8 mouse cellular contexts compared by ENCODE assay signal in the genomic region with DNA sequence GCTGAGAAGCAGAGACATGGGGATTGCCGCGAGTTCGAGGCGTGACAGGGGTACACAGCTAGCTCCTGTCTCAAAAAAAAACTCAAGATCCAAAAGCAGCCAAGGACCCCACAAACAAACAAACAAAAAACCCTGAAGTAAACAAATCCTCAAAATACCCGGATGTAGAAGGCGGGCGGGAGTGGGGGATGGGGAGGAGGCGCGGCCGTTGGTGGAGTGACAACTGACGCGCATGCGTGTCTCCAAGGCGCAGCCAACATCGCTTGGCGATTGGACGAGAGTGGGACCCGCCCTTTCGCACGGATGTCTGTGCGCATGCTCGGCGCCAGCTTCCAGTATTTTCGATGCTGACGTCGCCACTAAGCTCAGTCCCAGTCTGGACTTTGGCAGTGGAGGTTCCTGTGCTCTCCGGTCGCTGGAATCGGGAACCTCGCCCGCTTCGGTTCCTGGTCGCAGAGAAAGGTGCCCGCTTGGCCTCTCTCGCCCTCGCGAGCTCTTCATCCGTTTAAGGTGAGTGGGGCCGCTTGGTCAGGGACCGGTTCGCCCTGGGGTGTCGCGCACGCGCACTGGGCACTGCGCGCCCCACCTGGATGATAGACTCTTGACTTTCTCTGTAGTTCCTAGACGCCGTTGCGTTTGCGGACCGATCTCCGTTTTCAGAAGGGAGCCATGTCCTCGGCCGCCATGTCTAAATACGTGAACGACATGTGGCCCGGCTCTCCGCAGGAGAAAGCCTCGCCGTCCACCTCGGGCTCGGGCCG. TPM values are rescaled to one million over a fixed set of nuclear protein-coding genes. Genes with fewer than 3 reads are reported as not detected.
A peak's percentile ranks its signal among the peaks of the same experiment; 100 is the strongest.
DNase-seq lines count a peak whose midpoint lies in the region; ATAC-seq lines count a peak whose summit lies in the region.

A gene (plus strand): TSS at position 335 of the 761 bp plus-strand sequence.

- peak; percentile 97 for ATAC-seq in hindbrain, embryonic 16.5 days

- peak within 1 kb of the TSS; percentile 97 for H3K27ac ChIP-seq in hindbrain, embryonic 16.5 days (ENCODE audit: low read depth, low read length)
- peak within 1 kb of the TSS; percentile 96 for H3K27ac ChIP-seq in macrophage

- H3K4me1 ChIP-seq in hindbrain, embryonic 16.5 days (ENCODE audit: control insufficient read depth, insufficient read depth, low read depth, low read length), result peaks cover 17% of the 10 kb centered on the region

- H3K9ac ChIP-seq in hindbrain, embryonic 16.5 days (ENCODE audit: low read depth, low read length), result peak within 1 kb of the TSS; percentile 94

- peak within 1 kb of the TSS; percentile 97 for H3K4me2 ChIP-seq in hindbrain, embryonic 16.5 days (ENCODE audit: low read length)

- peak within 1 kb of the TSS; percentile 99 for H3K4me3 ChIP-seq in hindbrain, embryonic 16.5 days (ENCODE audit: low read length)
- H3K4me3 ChIP-seq in macrophage (ENCODE audit: inconsistent target), result peak within 1 kb of the TSS; percentile 85

- under 1% methylated on average over 60 of the region's 64 CpGs for WGBS in hindbrain, embryonic 16.5 days
- WGBS in macrophage (ENCODE audit: missing documents), result under 1% methylated on average over 64 of the region's 64 CpGs

- H3K9me3 ChIP-seq in hindbrain, embryonic 16.5 days (ENCODE audit: control insufficient read depth, low read length), result no peaks in the 10 kb centered on the region

- peaks cover 20% of the 10 kb centered on the region for H3K36me3 ChIP-seq in hindbrain, embryonic 16.5 days (ENCODE audit: control insufficient read depth, insufficient read depth, low read length)
- H3K36me3 ChIP-seq in macrophage (ENCODE audit: inconsistent target), result peaks cover 33% of the 10 kb centered on the region

- DNase-seq in T-cell, adult 2 months (ENCODE audit: low spot score), result peak; percentile 97
- DNase-seq in cerebellum, postnatal 36 days, result peak; percentile 98 to 99
- DNase-seq in gastrocnemius, adult 18-20 months (ENCODE audit: low spot score), result peak; percentile 98
- DNase-seq in left cerebral cortex, adult 18-20 months (ENCODE audit: low spot score in 2 of 2), result peak; percentile 96 to 97
- peak; percentile 98 for DNase-seq in right cerebral cortex, adult 18-20 months
- DNase-seq in urinary bladder, postnatal 10 days (ENCODE audit: low spot score), result peak; percentile 95

- no peaks in the 10 kb centered on the region for H3K27me3 ChIP-seq in hindbrain, embryonic 16.5 days (replicated peaks; ENCODE audit: control insufficient read depth, insufficient read depth, low read length)

- peaks cover 57% of the 10 kb centered on the region for H3K79me2 ChIP-seq in macrophage (ENCODE audit: inconsistent target)

RNA-seq across cellular contexts. Expression of the gene that starts here (rescaled TPM):
- 100 to 1,000 TPM; 149 to 155 TPM for total RNA-seq in gastrocnemius, adult 18-20 months (2021)
- polyA plus RNA-seq in hindbrain, embryonic 16.5 days (2015; fragmentation: Nextera tagmentation; extraction: Ambion mirVana), result 453 and 454 TPM in 2 replicates
- 100 to 1,000 TPM; 248 to 297 TPM for total RNA-seq in left cerebral cortex, adult 18-20 months (2021)
- 1,000 to 10,000 TPM; 1,324 to 5,431 (median 3,054) TPM for total RNA-seq in macrophage (2018; cell fraction: chromatin; rRNA removed)
- 100 to 1,000 TPM in 20 of 26 experiments, 10 to 100 TPM in 6; 61.4 to 373 (median 140) TPM for total RNA-seq in macrophage (2018; cell fraction: cytosol; rRNA removed)
- 1,000 to 10,000 TPM; 1,034 to 3,524 (median 2,239) TPM for total RNA-seq in macrophage (2018; cell fraction: nucleus; rRNA removed)
- polyA plus RNA-seq in macrophage (2018), result 194 to 679 TPM (median 250 TPM) in 3 replicates

Comparison
In these comparisons a context has a peak if more than half of its experiments do, and no peak if none do; other contexts are left out.
1. Peak in every context shown above with its lines: DNase-seq, ATAC-seq, H3K4me3 ChIP-seq and H3K27ac ChIP-seq.